Mouse (Mus musculus): ENCODE measurements around the gene Ube2v1. TPM values are rescaled to one million over a fixed set of nuclear protein-coding genes. Genes with fewer than 3 reads are reported as not detected.
A peak's percentile ranks its signal among the peaks of the same experiment; 100 is the strongest.

The Ube2v1 gene
- total RNA-seq, 2 experiments from 2014 or later: 215 to 250 TPM

- no peak for DNase-seq (ENCODE audit: low spot score in 2 of 2)
- intact Hi-C loops (cut with DNase I): no loop called here
Measured at GRCm38 (mm10) chr2:167599195-167599594, 32.7 kb downstream of the Ube2v1 start.

DNA sequence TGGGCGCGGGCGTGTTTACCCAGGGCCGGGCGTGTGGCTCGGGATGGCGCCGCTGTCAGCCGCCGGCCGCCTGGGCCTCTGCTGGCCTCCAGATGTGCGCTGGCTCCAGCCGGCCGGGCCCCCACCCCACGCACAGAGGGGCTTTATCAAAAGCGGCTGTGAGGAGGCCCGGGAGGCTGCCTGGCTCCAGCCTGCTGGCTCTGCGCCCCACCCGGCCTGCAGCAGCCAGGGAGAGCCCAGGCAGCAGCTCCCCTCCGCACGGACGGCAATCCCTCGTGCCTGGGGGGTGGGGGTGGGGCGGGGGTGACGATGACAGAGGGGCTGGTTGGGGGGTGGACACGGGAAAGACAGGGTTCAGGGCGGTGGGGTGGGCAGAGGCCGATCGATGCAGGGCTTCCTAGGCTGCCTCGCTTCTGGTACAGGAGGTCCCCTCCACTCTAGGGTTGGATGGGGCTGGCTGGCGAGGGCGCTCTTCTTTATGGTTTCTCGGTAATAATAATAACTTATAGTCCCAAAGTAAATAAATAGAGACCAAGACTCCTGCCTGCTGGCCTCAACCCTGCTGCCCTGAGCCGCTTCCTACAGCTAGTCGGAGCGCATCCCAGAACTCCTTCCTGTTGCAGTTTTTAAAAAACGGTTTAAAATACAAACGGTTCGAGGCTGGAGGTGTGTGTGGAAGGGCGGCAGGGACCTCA is 34.3 kb downstream of the Ube2v1 start:
- DNase-seq (ENCODE audit: low spot score in 2 of 2): no peak

GRCm38 (mm10) chr2:167596726-167597491 is 35.0 kb downstream of the Ube2v1 start:
- intact Hi-C loops (cut with DNase I): no loop called here
- DNase-seq (ENCODE audit: low spot score in 2 of 2): no peak

More for the DNA sequence above, 34.3 kb downstream of the Ube2v1 start:
- intact Hi-C loops (cut with DNase I): no loop called here

DNA sequence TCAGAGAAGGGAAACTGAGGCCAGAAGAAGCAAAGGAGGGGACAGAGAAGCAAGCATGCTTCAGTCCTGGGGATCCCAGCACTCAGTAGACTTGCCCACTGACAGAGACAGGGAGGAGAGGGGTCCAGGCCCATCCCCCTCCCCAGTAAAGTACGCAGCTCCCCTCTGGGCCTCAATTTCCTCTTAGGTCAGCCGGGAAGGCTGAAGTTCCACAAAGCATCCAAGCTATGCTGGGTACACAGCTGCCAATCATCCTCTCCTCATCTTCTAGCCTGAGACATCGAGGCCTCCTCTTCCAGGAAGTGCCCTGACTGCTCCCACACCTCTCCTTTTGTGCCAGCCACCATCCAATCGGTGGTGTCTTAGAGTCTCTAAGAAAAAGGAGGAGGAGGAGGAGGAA is 35.6 kb downstream of the Ube2v1 start:
- intact Hi-C loops (cut with DNase I): no loop called here
- no peak for DNase-seq (ENCODE audit: low spot score in 2 of 2)

GRCm38 (mm10) chr2:167595761-167596171 is 36.1 kb downstream of the Ube2v1 start:
- intact Hi-C loops (cut with DNase I): no loop called here
- DNase-seq (ENCODE audit: low spot score in 2 of 2): no peak

GRCm38 (mm10) chr2:167594444-167594934 is 37.4 kb downstream of the Ube2v1 start:
- peak; percentile 70 to 85 for DNase-seq (ENCODE audit: low spot score in 2 of 2)
- intact Hi-C loops (cut with DNase I): no loop called here

GRCm38 (mm10) chr2:167593551-167594250 is 38.2 kb downstream of the Ube2v1 start:
- intact Hi-C loops (cut with DNase I): no loop called here
- DNase-seq (ENCODE audit: low spot score in 2 of 2): no peak

GRCm38 (mm10) chr2:167588774-167589577 is 42.9 kb downstream of the Ube2v1 start:
- DNase-seq (ENCODE audit: low spot score in 2 of 2): no peak
- intact Hi-C loops (cut with DNase I): no loop called here

DNA sequence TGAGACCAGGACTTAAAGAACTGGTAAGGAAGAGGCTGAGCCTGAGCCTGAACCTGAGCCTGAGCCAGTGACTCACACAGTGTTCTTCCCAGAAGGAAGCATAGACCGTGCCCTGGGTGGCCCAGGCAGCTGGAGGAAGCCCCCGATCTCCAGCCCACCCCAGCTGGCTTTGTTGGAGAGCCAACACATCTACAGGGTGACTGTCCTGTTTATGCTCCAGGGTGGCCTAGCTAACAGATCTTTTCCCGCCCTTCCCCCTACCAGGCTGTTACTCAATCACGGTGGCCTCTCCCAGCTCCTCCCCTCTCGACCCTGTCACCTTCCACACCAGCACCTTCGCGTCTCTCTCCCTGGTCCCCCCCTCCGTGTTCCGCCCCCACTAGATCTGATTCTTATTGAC is 44.9 kb downstream of the Ube2v1 start:
- intact Hi-C loops (cut with DNase I): no loop called here
- no peak for DNase-seq (ENCODE audit: low spot score in 2 of 2)

GRCm38 (mm10) chr2:167586041-167586440 is 45.9 kb downstream of the Ube2v1 start:
- no peak for DNase-seq (ENCODE audit: low spot score in 2 of 2)
- intact Hi-C loops (cut with DNase I): no loop called here

GRCm38 (mm10) chr2:167585273-167585672 is 46.6 kb downstream of the Ube2v1 start:
- intact Hi-C loops (cut with DNase I): no loop called here
- DNase-seq (ENCODE audit: low spot score in 2 of 2): no peak

DNA sequence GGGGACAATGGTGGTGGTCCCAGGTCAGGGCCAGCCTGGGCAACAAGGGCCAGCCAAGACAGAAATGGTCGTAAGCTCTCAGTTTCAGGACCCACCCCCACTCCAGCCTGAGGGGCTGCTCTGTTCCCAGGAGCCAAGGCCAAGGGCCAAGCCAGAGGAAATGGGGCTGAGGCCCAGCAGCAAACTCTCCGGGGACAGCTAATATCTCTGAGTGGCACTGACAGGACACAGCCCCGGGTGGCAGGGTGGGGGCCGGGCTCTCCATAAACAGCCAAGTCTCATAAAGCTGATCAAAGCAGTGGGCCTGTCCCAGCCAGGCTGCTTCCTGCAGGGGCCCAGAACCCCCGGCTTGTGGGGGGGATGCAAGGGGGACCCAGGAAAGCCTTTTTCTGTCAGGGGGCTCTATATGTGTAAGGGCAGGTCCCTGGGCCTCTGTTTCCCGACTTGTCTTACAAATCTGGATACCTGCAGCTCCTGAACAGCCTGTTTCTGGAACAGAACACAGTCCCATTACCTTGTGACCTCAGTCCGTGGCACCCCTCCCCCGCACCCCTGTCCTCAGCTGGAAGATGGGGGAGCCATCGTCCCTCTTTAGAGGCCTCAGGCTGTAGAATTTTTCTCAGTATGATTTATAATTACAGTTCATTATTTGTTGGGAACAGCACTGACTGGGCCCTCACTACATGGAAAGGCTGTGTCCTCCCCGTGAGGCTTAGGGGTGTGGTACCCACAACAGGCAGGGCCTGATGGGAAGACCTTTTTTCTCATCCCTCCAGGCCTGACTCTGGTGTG is 48.5 kb downstream of the Ube2v1 start:
- intact Hi-C loops (cut with DNase I): no loop called here
- DNase-seq (ENCODE audit: low spot score in 2 of 2): no peak

- no peak for DNase-seq (ENCODE audit: low spot score in 2 of 2)
- intact Hi-C loops (cut with DNase I): no loop called here
Measured at GRCm38 (mm10) chr2:167578521-167578920, 53.4 kb downstream of the Ube2v1 start.

- DNase-seq (ENCODE audit: low spot score in 2 of 2): no peak
- intact Hi-C loops (cut with DNase I): no loop called here
Measured at GRCm38 (mm10) chr2:167577186-167577785, 54.6 kb downstream of the Ube2v1 start.

GRCm38 (mm10) chr2:167576121-167576620 is 55.7 kb downstream of the Ube2v1 start:
- DNase-seq (ENCODE audit: low spot score in 2 of 2): no peak
- intact Hi-C loops (cut with DNase I): no loop called here

DNA sequence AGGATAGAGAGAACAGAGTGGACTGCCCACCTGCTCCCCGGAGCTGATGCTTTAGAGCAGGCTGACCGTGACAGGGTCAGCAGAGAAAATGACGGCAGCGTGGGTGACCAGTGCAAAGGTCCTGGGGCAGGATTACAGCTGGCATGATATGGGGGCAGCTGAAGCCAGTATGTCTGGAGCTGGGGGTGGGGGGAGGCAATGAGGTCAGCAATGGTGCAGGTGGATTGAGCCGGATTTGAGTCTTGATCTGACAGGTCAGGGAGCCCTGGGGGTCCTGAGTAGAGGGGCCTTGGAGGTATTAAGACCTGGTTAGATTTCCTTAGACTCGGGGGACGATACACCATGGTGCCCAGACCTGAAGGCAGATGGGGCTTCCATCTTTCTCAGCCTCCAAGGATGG is 56.3 kb downstream of the Ube2v1 start:
- DNase-seq (ENCODE audit: low spot score in 2 of 2): no peak
- intact Hi-C loops (cut with DNase I): no loop called here

GRCm38 (mm10) chr2:167574814-167575213 is 57.1 kb downstream of the Ube2v1 start:
- intact Hi-C loops (cut with DNase I): no loop called here

More at GRCm38 (mm10) chr2:167574814-167575213, 57.1 kb downstream of the Ube2v1 start:
- no peak for DNase-seq (ENCODE audit: low spot score in 2 of 2)

All from left cerebral cortex, postnatal 14 days (tissue).